Mouse (Mus musculus): Measurements from ENCODE around the gene Msh5.

GRCm38 (mm10) chr17:35018171-35018570, 28.4 kb downstream of the Msh5 start:
- TF ChIP-seq CTCF (conservative IDR thresholded peaks at IDR 0.05; ENCODE audit: insufficient read depth, insufficient read length, low read depth, low read length) (no peak), POLR2A (IDR thresholded peaks at IDR 0.05; ENCODE audit: low read depth, low read length) (no peak)

Measured in kidney, adult 2 months (tissue).